Mouse (Mus musculus) lung, embryonic 14.5 days (tissue): Measurements from ENCODE around the gene Mrpl14. TPM values are rescaled to one million over a fixed set of nuclear protein-coding genes. Genes with fewer than 3 reads are reported as not detected.
A peak's percentile ranks its signal among the peaks of the same experiment; 100 is the strongest.

Experiments
- ATAC-seq: fragments of 200-750 bp; cut with Nextera tagmentation; 2 replicates; pipeline ENCODE4 v1.8.0; 2017; ENCODE audit warnings: mild to moderate bottlenecking, moderate TSS enrichment, moderate library complexity; ENCODE audit not compliant: insufficient read depth
- DNase-seq: peaks from one replicate; pipeline ENCODE4 v3.0.0-alpha.2; 2015
- H3K27ac ChIP-seq: fragments of 300-500 bp; sonication (generic); 2 replicates; pipeline ENCODE4 v1.5.1; 2014; ENCODE audit warnings: low read depth, mild to moderate bottlenecking, moderate library complexity
- H3K27me3 ChIP-seq: fragments of 300-500 bp; sonication (generic); 2 replicates; pipeline ENCODE4 v1.6.1; 2014; ENCODE audit warnings: low read length, control low read depth; ENCODE audit not compliant: insufficient read depth
- H3K36me3 ChIP-seq: fragments of 300-500 bp; sonication (generic); 2 replicates; pipeline ENCODE4 v1.6.1; 2014; ENCODE audit warnings: control low read depth; ENCODE audit not compliant: insufficient read depth
- H3K4me1 ChIP-seq: fragments of 300-500 bp; sonication (generic); 2 replicates; pipeline ENCODE4 v1.6.1; 2014; ENCODE audit warnings: antibody characterized with exemption, control low read depth; ENCODE audit not compliant: insufficient read depth
- H3K4me2 ChIP-seq: fragments of 300-500 bp; sonication (generic); 2 replicates; pipeline ENCODE4 v1.6.1; 2014; ENCODE audit warnings: mild to moderate bottlenecking
- H3K4me3 ChIP-seq: fragments of 300-500 bp; sonication (generic); 2 replicates; pipeline ENCODE4 v1.5.1; 2014; ENCODE audit warnings: low read depth, low read length
- H3K9ac ChIP-seq: fragments of 300-500 bp; sonication (generic); 2 replicates; pipeline ENCODE4 v1.6.1; 2014
- H3K9me3 ChIP-seq: fragments of 300-500 bp; sonication (generic); 2 replicates; pipeline ENCODE4 v1.6.1; 2016; ENCODE audit warnings: low read depth, low read length, control low read depth
- CTCF ChIP-seq: IDR thresholded peaks from 2 replicates; pipeline ENCODE4 v1.5.1; 2016; ENCODE audit warnings: antibody characterized with exemption, low read depth
- WGBS: fragments of 180-500 bp; shearing (Covaris S2); extraction: QIAGEN DNeasy Blood & Tissue Kit; methylation state at CpG from one replicate; pipeline ENCODE4 v1.1.7; 2014; 5-methylcytosine and 5-hydroxymethylcytosine counted together
- polyA plus RNA-seq: library from polyadenylated mRNA; unstranded; fragments of >200 nt; fragmentation: Nextera tagmentation; extraction: Ambion mirVana; gene quantifications from 2 replicates; pipeline ENCODE4 v1.2.1, GENCODE M21; 2014

Mrpl14 gene
- polyA plus RNA-seq, 1 experiment from 2014 or later: 168 TPM

GRCm38 (mm10) chr17:45733735-45734301 is 47.7 kb downstream of the Mrpl14 start, which contains the start of gene 1600014C23Rik:
Gene 1600014C23Rik (minus strand): TSS chr17:45733844.
- Histone ChIP-seq H3K36me3 (no peaks in the 10 kb centered on the region), H3K9ac (peak within 1 kb of the TSS; percentile 54), H3K4me2 (peak within 1 kb of the TSS; percentile 79), H3K27me3 (0 out of 2 replicates have a peak, but pooled peaks cover 3% of the 10 kb centered on the region), H3K4me1 (peaks cover 32% of the 10 kb centered on the region), H3K27ac (peak within 1 kb of the TSS; percentile 3; the same call in 1 of the 2 replicates), H3K9me3 (no peaks in the 10 kb centered on the region), H3K4me3 (peak within 1 kb of the TSS; percentile 36)
- 1% methylated on average over 41 of the region's 41 CpGs for WGBS
- no peak for TF ChIP-seq CTCF
- ATAC-seq (peak; percentile 2; the same call in 1 of the 2 replicates), DNase-seq (peak; percentile 80)

- Histone ChIP-seq H3K9me3 (no peaks in the 10 kb centered on the region), H3K36me3 (no peaks in the 10 kb centered on the region), H3K4me2 (peak overlapping the region; percentile 79), H3K27me3 (0 out of 2 replicates have a peak, but pooled peaks cover 3% of the 10 kb centered on the region), H3K4me3 (peak overlapping the region; percentile 36; the same call in 1 of the 2 replicates), H3K4me1 (peaks cover 32% of the 10 kb centered on the region), H3K9ac (peak overlapping the region; percentile 54), H3K27ac (peak overlapping the region; percentile 3; the same call in 1 of the 2 replicates)
- DNase-seq (no peak), ATAC-seq (no peak)
- WGBS: 21% methylated on average over 3 of the region's 3 CpGs
- no peak for TF ChIP-seq CTCF
Measured at GRCm38 (mm10) chr17:45734333-45734732, 48.2 kb downstream of the Mrpl14 start.

GRCm38 (mm10) chr17:45734881-45735280 is 48.8 kb downstream of the Mrpl14 start:
- TF ChIP-seq CTCF: no peak
- Histone ChIP-seq H3K27ac (peak overlapping the region; percentile 42; the same call in 1 of the 2 replicates), H3K4me3 (no peak overlapping the region), H3K36me3 (no peaks in the 10 kb centered on the region), H3K9me3 (no peaks in the 10 kb centered on the region), H3K4me2 (no peak overlapping the region), H3K27me3 (0 out of 2 replicates have a peak, but pooled peaks cover 3% of the 10 kb centered on the region), H3K9ac (no peak overlapping the region), H3K4me1 (peaks cover 32% of the 10 kb centered on the region)
- DNase-seq: no peak
- 76% methylated on average over 4 of the region's 4 CpGs for WGBS
- no peak for ATAC-seq

GRCm38 (mm10) chr17:45735382-45736310 is 49.5 kb downstream of the Mrpl14 start:
- TF ChIP-seq CTCF: peak; percentile 95
- Histone ChIP-seq H3K36me3 (no peaks in the 10 kb centered on the region), H3K4me1 (peaks cover 32% of the 10 kb centered on the region), H3K4me3 (peak overlapping the region; percentile 45), H3K4me2 (peak overlapping the region; percentile 79), H3K27me3 (0 out of 2 replicates have a peak, but pooled peaks cover 3% of the 10 kb centered on the region), H3K9me3 (no peaks in the 10 kb centered on the region), H3K9ac (peak overlapping the region; percentile 71), H3K27ac (peak overlapping the region; percentile 98)
- peak; percentile 95 for DNase-seq
- peak; percentile 58 for ATAC-seq
- 3% methylated on average over 10 of the region's 10 CpGs for WGBS

- Histone ChIP-seq H3K27ac (peak overlapping the region; percentile 98), H3K9ac (peak overlapping the region; percentile 71), H3K4me2 (peak overlapping the region; percentile 79), H3K4me1 (peaks cover 32% of the 10 kb centered on the region), H3K36me3 (no peaks in the 10 kb centered on the region), H3K9me3 (no peaks in the 10 kb centered on the region), H3K27me3 (0 out of 2 replicates have a peak, but pooled peaks cover 3% of the 10 kb centered on the region), H3K4me3 (peak overlapping the region; percentile 45)
- no peak for TF ChIP-seq CTCF
- under 1% methylated on average over 67 of the region's 72 CpGs for WGBS
- ATAC-seq (peak; percentile 54), DNase-seq (peak; percentile 97)
Measured at GRCm38 (mm10) chr17:45736311-45737077, 50.4 kb downstream of the Mrpl14 start.

- Histone ChIP-seq H3K27me3 (0 out of 2 replicates have a peak, but pooled peaks cover 3% of the 10 kb centered on the region), H3K27ac (peak overlapping the region; percentile 98), H3K9ac (peak overlapping the region; percentile 71), H3K4me3 (peak overlapping the region; percentile 45), H3K9me3 (no peaks in the 10 kb centered on the region), H3K36me3 (no peaks in the 10 kb centered on the region), H3K4me2 (peak overlapping the region; percentile 79), H3K4me1 (peaks cover 32% of the 10 kb centered on the region)
- peak; percentile 19 for ATAC-seq
- peak; percentile 56 for DNase-seq
- TF ChIP-seq CTCF: no peak
- WGBS: 11% methylated on average over 10 of the region's 10 CpGs
Measured at GRCm38 (mm10) chr17:45737078-45737601, 51.0 kb downstream of the Mrpl14 start.
